Mouse (Mus musculus) heart, embryonic 13.5 days (tissue): ENCODE results near the gene Serpinb6e. TPM values are rescaled to one million over a fixed set of nuclear protein-coding genes. Genes with fewer than 3 reads are reported as not detected.

Experiments used
- ATAC-seq: fragments of 200-750 bp; cut with Nextera tagmentation; 2 replicates; pipeline ENCODE4 v1.8.0; 2017; ENCODE audit warnings: moderate TSS enrichment; ENCODE audit not compliant: insufficient number of reproducible peaks, low FRiP score, low TSS enrichment; ENCODE audit errors: extremely low read depth
- H3K27ac ChIP-seq: fragments of 300-500 bp; sonication (generic); replicated peaks from 2 replicates; pipeline ENCODE4 v1.5.1; 2015; ENCODE audit warnings: moderate library complexity, mild to moderate bottlenecking, inconsistent platforms
- H3K27me3 ChIP-seq: fragments of 300-500 bp; sonication (generic); replicated peaks from 2 replicates; pipeline ENCODE4 v1.6.1; 2015; ENCODE audit warnings: mild to moderate bottlenecking, inconsistent platforms
- H3K36me3 ChIP-seq: fragments of 300-500 bp; sonication (generic); 2 replicates; pipeline ENCODE4 v1.6.1; 2015; ENCODE audit warnings: mild to moderate bottlenecking, inconsistent platforms
- H3K4me1 ChIP-seq: fragments of 300-500 bp; sonication (generic); 2 replicates; pipeline ENCODE4 v1.6.1; 2015; ENCODE audit warnings: inconsistent platforms
- H3K4me2 ChIP-seq: fragments of 300-500 bp; sonication (generic); 2 replicates; pipeline ENCODE4 v1.6.1; 2015; ENCODE audit warnings: inconsistent platforms, mild to moderate bottlenecking, moderate library complexity
- H3K4me3 ChIP-seq: fragments of 300-500 bp; sonication (generic); 2 replicates; pipeline ENCODE4 v1.5.1; 2015; ENCODE audit warnings: moderate library complexity, mild to moderate bottlenecking, inconsistent platforms
- H3K9ac ChIP-seq: fragments of 300-500 bp; sonication (generic); 2 replicates; pipeline ENCODE4 v1.6.1; 2015; ENCODE audit warnings: inconsistent platforms, mild to moderate bottlenecking, moderate library complexity
- H3K9me3 ChIP-seq: fragments of 300-500 bp; sonication (generic); 2 replicates; pipeline ENCODE4 v1.6.1; 2016; ENCODE audit warnings: inconsistent platforms
- WGBS: fragments of 180-500 bp; shearing (Covaris S2); methylation state at CpG from one replicate; pipeline ENCODE4 v1.1.7; 2015; ENCODE audit warnings: mixed read lengths; 5-methylcytosine and 5-hydroxymethylcytosine counted together
- polyA plus RNA-seq: library from polyadenylated mRNA; unstranded; fragments of >200 nt; fragmentation: Nextera tagmentation; extraction: Ambion mirVana; gene quantifications from 2 replicates; pipeline ENCODE4 v1.2.1, GENCODE M21; 2015

The Serpinb6e gene
- polyA plus RNA-seq, result not detected in 2 replicates

GRCm38 (mm10) chr13:33843308-33843707, at the start of gene Serpinb6e:
Gene Serpinb6e (minus strand): TSS chr13:33843408.
- Histone ChIP-seq H3K27ac (no peak within 1 kb of the TSS), H3K36me3 (no peaks in the 10 kb centered on the region), H3K4me1 (no peaks in the 10 kb centered on the region), H3K9me3 (no peaks in the 10 kb centered on the region), H3K9ac (no peak within 1 kb of the TSS), H3K4me3 (no peak within 1 kb of the TSS), H3K4me2 (no peak within 1 kb of the TSS), H3K27me3 (no peaks in the 10 kb centered on the region)
- ATAC-seq, result no peak
- 33% methylated on average over 1 of the region's 1 CpGs for WGBS

- WGBS, result 55% methylated on average over 2 of the region's 2 CpGs
- H3K36me3 ChIP-seq, result no peaks in the 10 kb centered on the region
- no peak overlapping the region for H3K4me2 ChIP-seq
- H3K4me3 ChIP-seq, result no peak overlapping the region
- no peak for ATAC-seq
- no peaks in the 10 kb centered on the region for H3K9me3 ChIP-seq
- H3K9ac ChIP-seq, result no peak overlapping the region
- no peaks in the 10 kb centered on the region for H3K4me1 ChIP-seq
- H3K27me3 ChIP-seq, result no peaks in the 10 kb centered on the region
- H3K27ac ChIP-seq, result no peak overlapping the region
Observed at GRCm38 (mm10) chr13:33830751-33831150, 12.5 kb downstream of the Serpinb6e start.

- Histone ChIP-seq H3K9me3 (no peaks in the 10 kb centered on the region), H3K27me3 (no peaks in the 10 kb centered on the region), H3K4me2 (no peak overlapping the region), H3K4me3 (no peak overlapping the region), H3K27ac (no peak overlapping the region), H3K36me3 (no peaks in the 10 kb centered on the region), H3K9ac (no peak overlapping the region), H3K4me1 (no peaks in the 10 kb centered on the region)
- no peak for ATAC-seq
Observed at GRCm38 (mm10) chr13:33823421-33823820, 19.8 kb downstream of the Serpinb6e start.

GRCm38 (mm10) chr13:33821490-33822143, 21.6 kb downstream of the Serpinb6e start:
- H3K9ac ChIP-seq, result no peak overlapping the region
- H3K4me3 ChIP-seq, result no peak overlapping the region
- no peaks in the 10 kb centered on the region for H3K36me3 ChIP-seq
- H3K27me3 ChIP-seq, result no peaks in the 10 kb centered on the region
- no peaks in the 10 kb centered on the region for H3K9me3 ChIP-seq
- no peaks in the 10 kb centered on the region for H3K4me1 ChIP-seq
- no peak overlapping the region for H3K4me2 ChIP-seq
- H3K27ac ChIP-seq, result no peak overlapping the region
- no peak for ATAC-seq
- WGBS, result 67% methylated on average over 5 of the region's 5 CpGs

Other genes starting within 250 kb of the Serpinb6e start
- gene Serpinb6d, start 182.0 kb downstream of the Serpinb6e start, polyA plus RNA-seq, result not detected in 2 replicates
- not detected in 2 replicates for gene Serpinb6c, start 62.3 kb upstream of the Serpinb6e start, polyA plus RNA-seq
- gene Nqo2, start 121.3 kb upstream of the Serpinb6e start, polyA plus RNA-seq, result 23.7 and 29.7 TPM in 2 replicates
- gene Ripk1, start 159.0 kb upstream of the Serpinb6e start, polyA plus RNA-seq, result 8.5 and 9.2 TPM in 2 replicates
- 47.7 and 52.0 TPM in 2 replicates for gene Serpinb6a, start 159.4 kb upstream of the Serpinb6e start, polyA plus RNA-seq
- gene Bphl, start 194.2 kb upstream of the Serpinb6e start, polyA plus RNA-seq, result 39.9 and 46.4 TPM in 2 replicates
- 140 and 144 TPM in 2 replicates for gene Tubb2a, start 234.6 kb upstream of the Serpinb6e start, polyA plus RNA-seq